Mouse (Mus musculus) kidney, embryonic 15.5 days (tissue): ENCODE measurements around the gene Trio. TPM values are rescaled to one million over a fixed set of nuclear protein-coding genes. Genes with fewer than 3 reads are reported as not detected.
A peak's percentile ranks its signal among the peaks of the same experiment; 100 is the strongest.

Experiments
- ATAC-seq: fragments of 200-750 bp; cut with Nextera tagmentation; replicated peaks from 2 replicates; pipeline ENCODE4 v1.8.0; 2017; ENCODE audit warnings: moderate TSS enrichment; ENCODE audit not compliant: low FRiP score
- H3K27ac ChIP-seq: fragments of 300-500 bp; sonication (generic); 2 replicates; pipeline ENCODE4 v1.5.1; 2015; ENCODE audit warnings: mild to moderate bottlenecking, inconsistent platforms
- H3K27me3 ChIP-seq: fragments of 300-500 bp; sonication (generic); 2 replicates; pipeline ENCODE4 v1.6.1; 2015; ENCODE audit warnings: inconsistent platforms
- H3K36me3 ChIP-seq: fragments of 300-500 bp; sonication (generic); 2 replicates; pipeline ENCODE4 v1.6.1; 2015; ENCODE audit warnings: inconsistent platforms
- H3K4me1 ChIP-seq: fragments of 300-500 bp; sonication (generic); 2 replicates; pipeline ENCODE4 v1.6.1; 2015; ENCODE audit warnings: inconsistent platforms
- H3K4me2 ChIP-seq: fragments of 300-500 bp; sonication (generic); 2 replicates; pipeline ENCODE4 v1.6.1; 2015; ENCODE audit warnings: moderate library complexity, mild to moderate bottlenecking, inconsistent platforms
- H3K4me3 ChIP-seq: fragments of 300-500 bp; sonication (generic); replicated peaks from 2 replicates; pipeline ENCODE4 v1.5.1; 2015; ENCODE audit warnings: mild to moderate bottlenecking, inconsistent platforms
- H3K9ac ChIP-seq: fragments of 300-500 bp; sonication (generic); 2 replicates; pipeline ENCODE4 v1.6.1; 2015; ENCODE audit warnings: mild to moderate bottlenecking, inconsistent platforms
- H3K9me3 ChIP-seq: fragments of 300-500 bp; sonication (generic); replicated peaks from 2 replicates; pipeline ENCODE4 v1.6.1; 2016; ENCODE audit warnings: inconsistent platforms
- WGBS: fragments of 180-500 bp; shearing (Covaris S2); methylation state at CpG from one replicate; pipeline ENCODE4 v1.1.7; 2015; ENCODE audit warnings: mixed read lengths; 5-methylcytosine and 5-hydroxymethylcytosine counted together
- polyA plus RNA-seq: library from polyadenylated mRNA; unstranded; fragments of >200 nt; fragmentation: Nextera tagmentation; extraction: Ambion mirVana; gene quantifications from 2 replicates; pipeline ENCODE4 v1.2.1, GENCODE M21; 2015

Gene Trio
- polyA plus RNA-seq, 1 experiment from 2014 or later, result 28.8 TPM

DNA sequence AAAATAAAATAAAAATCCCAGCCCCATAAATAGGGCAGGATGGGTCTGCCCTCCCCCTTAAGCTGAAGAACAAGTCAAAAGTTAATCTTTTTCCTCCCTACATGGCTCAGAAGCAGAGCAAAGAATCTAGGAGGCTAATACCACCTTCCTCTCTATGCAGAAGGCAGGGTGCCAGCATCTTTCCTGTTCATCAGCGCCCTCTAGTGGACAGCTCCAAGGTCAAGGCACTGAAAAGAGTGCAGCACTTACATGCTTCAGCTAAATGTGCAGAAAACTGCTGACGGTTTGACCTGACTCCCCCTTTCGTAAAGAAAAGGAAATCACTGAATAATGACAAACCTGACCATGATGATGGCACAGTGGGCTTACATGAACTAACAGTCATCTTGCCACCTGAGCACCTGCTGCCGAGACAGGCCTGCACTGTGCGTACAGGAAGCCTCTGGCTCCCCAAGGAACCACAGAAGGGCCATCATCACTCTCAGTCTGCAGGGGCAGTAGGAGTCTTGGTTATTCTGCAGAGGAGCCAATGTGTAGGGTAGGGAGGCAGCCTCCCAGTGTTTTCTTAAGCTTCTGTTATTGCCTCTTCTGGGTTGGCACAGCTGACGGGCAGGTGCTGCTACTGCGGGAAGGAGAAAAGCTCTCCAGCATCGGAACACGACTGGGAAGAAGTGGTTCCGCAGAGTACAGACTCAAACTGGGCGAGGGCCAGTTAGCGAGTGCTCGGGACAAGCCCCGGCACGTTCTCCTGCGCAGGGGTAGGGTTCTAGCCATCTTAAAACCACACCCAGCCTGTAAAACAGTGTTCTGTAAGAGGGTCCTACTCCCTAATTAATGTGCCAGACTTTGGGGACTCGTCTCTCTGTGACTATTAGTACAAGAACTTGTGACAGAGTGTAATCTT, 141.0 kb downstream of the Trio start:
- no peak overlapping the region for H3K4me2 ChIP-seq
- H3K27me3 ChIP-seq, result no peaks in the 10 kb centered on the region
- 0 out of 2 replicates have a peak, but pooled peaks cover 6% of the 10 kb centered on the region for H3K4me1 ChIP-seq
- no peaks in the 10 kb centered on the region for H3K9me3 ChIP-seq
- no peak overlapping the region for H3K4me3 ChIP-seq
- H3K36me3 ChIP-seq, result peaks cover 85% of the 10 kb centered on the region
- WGBS, result 72% methylated on average over 17 of the region's 17 CpGs
- no peak overlapping the region for H3K9ac ChIP-seq
- peak; percentile 66; the same call in 1 of the 2 replicates for ATAC-seq
- H3K27ac ChIP-seq, result no peak overlapping the region

DNA sequence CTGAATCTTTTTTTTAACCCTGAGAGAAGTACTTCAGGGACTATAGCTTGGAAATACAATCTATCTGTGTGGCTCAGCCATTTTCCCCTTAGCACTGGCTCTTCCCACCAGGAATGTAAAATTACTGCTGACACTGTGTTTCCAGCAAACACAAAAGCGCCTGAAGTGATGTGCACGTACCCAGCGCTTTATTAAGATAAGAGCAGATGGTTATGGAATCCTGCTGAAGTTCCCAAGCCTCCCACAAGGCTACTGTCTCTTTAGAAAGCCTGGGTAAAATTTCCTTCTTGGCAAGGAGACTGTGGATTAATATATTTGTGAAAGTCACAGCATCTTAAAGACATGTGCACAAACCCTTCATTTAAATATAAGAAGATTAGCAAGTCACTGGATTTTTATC, 141.8 kb downstream of the Trio start:
- 83% methylated on average over 3 of the region's 3 CpGs for WGBS
- no peak for ATAC-seq

DNA sequence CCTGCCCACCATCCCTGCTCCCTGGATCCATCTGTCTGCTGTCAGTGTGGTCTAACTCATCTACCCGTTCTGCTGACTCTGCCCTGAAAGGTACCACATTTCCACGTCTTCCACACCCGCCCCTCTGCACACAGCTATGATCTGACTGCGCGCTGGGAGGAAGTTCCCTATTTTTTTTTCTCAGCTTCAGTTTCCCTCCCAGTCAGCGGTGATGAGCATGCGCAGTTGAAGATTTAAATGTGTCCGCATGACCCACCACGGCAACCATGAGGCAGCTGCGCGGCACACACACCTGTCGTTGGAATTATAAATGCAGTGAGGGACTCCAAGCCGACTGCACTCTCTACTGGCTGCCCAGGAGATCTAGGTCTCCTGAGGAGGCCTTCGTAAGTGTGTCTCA, 142.8 kb downstream of the Trio start:
- Histone ChIP-seq H3K27ac (no peak overlapping the region), H3K4me1 (peaks cover 11% of the 10 kb centered on the region; the same call in 1 of the 2 replicates), H3K4me2 (no peak overlapping the region), H3K9ac (no peak overlapping the region), H3K36me3 (peaks cover 83% of the 10 kb centered on the region), H3K4me3 (no peak overlapping the region), H3K27me3 (no peaks in the 10 kb centered on the region), H3K9me3 (no peaks in the 10 kb centered on the region)
- no peak for ATAC-seq
- WGBS, result 92% methylated on average over 14 of the region's 14 CpGs

More for the DNA sequence above, 141.8 kb downstream of the Trio start:
- Histone ChIP-seq H3K4me1 (0 out of 2 replicates have a peak, but pooled peaks cover 6% of the 10 kb centered on the region), H3K4me3 (no peak overlapping the region), H3K36me3 (peaks cover 84% of the 10 kb centered on the region), H3K9me3 (no peaks in the 10 kb centered on the region), H3K27ac (no peak overlapping the region), H3K4me2 (no peak overlapping the region), H3K9ac (no peak overlapping the region), H3K27me3 (no peaks in the 10 kb centered on the region)

DNA sequence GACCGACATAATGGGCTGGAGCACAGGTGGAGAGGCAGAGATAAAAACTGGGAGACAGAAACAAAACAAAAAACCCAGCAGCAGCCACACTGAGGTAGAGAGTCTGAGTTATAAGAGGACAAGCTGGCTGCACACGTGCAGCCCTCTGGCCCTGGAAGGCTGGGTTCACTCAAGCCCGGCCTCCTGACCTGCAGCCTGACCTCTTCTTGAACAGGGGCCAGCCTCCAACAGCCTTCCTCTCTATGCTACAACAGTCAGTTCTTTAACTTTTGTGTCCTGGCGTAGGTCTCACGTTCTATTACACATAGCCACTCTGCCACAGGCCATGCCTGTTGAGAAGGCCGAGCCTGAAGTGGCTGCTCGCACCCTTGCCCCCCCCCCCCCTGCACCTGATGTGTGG, 147.8 kb downstream of the Trio start:
- no peaks in the 10 kb centered on the region for H3K9me3 ChIP-seq
- H3K4me1 ChIP-seq, result peaks cover 7% of the 10 kb centered on the region; the same call in 1 of the 2 replicates
- H3K27ac ChIP-seq, result no peak overlapping the region
- H3K27me3 ChIP-seq, result no peaks in the 10 kb centered on the region
- no peak for ATAC-seq
- peaks cover 76% of the 10 kb centered on the region for H3K36me3 ChIP-seq
- H3K4me2 ChIP-seq, result no peak overlapping the region
- 58% methylated on average over 7 of the region's 7 CpGs for WGBS
- no peak overlapping the region for H3K9ac ChIP-seq
- H3K4me3 ChIP-seq, result no peak overlapping the region

DNA sequence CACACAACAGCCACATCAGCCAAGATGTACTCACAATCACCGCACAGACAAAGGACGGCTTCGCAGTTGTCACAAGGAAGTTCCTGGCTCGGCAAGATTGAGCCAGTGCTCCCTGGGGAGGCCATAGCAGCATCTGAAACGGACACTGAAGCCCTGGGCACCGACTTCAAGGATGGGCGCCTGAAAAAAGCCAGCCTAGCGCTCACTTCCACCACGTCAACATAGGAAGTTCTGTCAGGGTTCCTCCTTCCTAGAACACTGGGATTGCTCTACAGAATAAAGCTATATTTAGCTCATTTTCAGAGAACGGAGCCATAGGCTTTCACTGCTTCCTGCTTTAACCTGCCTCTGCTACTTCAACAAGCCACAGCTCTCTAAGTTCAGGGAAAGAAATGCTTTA, 149.3 kb downstream of the Trio start:
- no peak overlapping the region for H3K4me3 ChIP-seq
- ATAC-seq, result no peak
- 0 out of 2 replicates have a peak overlapping the region, but pooled peaks have one; percentile 42 for H3K27ac ChIP-seq
- no peaks in the 10 kb centered on the region for H3K27me3 ChIP-seq
- H3K4me2 ChIP-seq, result no peak overlapping the region
- 75% methylated on average over 10 of the region's 10 CpGs for WGBS
- peaks cover 7% of the 10 kb centered on the region; the same call in 1 of the 2 replicates for H3K4me1 ChIP-seq
- no peak overlapping the region for H3K9ac ChIP-seq
- no peaks in the 10 kb centered on the region for H3K9me3 ChIP-seq
- peaks cover 71% of the 10 kb centered on the region for H3K36me3 ChIP-seq

DNA sequence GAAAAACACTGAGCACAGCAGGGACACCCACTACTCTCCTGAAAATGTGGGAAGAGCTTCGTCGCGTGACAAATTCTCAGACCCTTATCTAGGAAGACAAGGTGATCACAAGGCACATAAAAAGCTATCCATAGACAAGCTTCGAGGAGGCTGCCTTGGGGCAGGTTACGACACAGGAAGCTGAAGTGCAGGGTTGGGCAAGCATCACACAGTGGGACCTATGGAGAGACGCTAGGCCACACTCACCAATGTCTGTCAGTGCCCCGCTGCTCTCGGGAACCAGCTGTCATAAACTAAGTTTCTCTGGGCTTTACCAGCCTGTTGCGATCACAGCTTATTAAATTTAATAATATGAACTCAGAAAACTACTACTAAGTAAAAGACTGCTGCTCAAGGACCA, 149.9 kb downstream of the Trio start:
- Histone ChIP-seq H3K9ac (no peak overlapping the region), H3K4me2 (no peak overlapping the region), H3K4me1 (peaks cover 7% of the 10 kb centered on the region; the same call in 1 of the 2 replicates), H3K27me3 (no peaks in the 10 kb centered on the region), H3K4me3 (no peak overlapping the region), H3K9me3 (no peaks in the 10 kb centered on the region), H3K27ac (no peak overlapping the region), H3K36me3 (peaks cover 71% of the 10 kb centered on the region)
- ATAC-seq, result no peak
- 87% methylated on average over 9 of the region's 9 CpGs for WGBS

DNA sequence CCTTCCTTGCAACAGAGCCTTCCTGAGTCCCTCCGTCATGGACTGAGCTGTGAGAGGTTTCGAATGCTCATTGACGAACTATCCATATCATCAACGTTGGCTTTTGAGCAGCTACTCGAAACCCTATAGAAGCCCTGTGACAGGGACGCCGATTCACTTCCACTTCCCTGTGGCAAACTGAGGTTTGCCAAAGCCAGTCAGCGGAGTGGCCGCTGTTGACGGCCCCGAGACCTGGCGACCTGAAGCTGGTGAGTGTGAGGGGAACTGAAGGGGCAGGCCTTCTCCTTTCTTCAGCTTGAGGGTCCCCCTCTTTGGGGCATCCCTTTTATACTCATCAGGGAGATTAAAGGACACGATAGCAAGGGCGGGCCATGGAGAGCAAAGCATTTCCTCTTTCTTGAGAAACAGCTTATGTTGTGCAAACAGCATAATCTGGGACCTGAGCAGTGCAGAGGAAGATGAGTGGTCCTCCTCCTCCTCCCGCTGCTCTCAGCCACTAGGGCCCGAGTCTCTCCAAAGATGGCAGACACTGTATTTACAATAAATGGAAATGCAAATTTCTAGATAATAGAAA, 151.8 kb downstream of the Trio start:
- H3K9ac ChIP-seq, result no peak overlapping the region
- no peaks in the 10 kb centered on the region for H3K9me3 ChIP-seq
- peaks cover 72% of the 10 kb centered on the region for H3K36me3 ChIP-seq
- H3K4me1 ChIP-seq, result peaks cover 7% of the 10 kb centered on the region; the same call in 1 of the 2 replicates
- no peaks in the 10 kb centered on the region for H3K27me3 ChIP-seq
- H3K27ac ChIP-seq, result no peak overlapping the region
- no peak overlapping the region for H3K4me3 ChIP-seq
- no peak overlapping the region for H3K4me2 ChIP-seq
- ATAC-seq, result no peak
- 91% methylated on average over 16 of the region's 16 CpGs for WGBS

DNA sequence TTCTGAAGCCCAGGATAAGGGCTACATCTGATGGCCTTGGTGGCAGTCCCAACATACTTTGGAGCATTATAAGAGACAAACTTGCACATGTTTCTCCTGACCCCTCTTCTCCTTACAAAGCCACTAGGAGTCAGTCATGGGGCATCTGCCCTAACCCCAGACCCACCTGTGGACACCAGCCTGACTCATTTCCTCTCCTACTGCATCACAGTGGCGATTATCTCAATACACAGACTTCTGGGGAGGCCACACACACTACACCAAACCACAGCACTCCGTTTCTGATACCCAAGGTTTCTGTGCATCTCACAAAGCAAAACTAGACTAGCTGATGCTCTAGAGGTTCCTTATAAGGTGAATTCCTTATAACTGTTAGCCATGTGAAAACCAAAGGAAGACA, 153.4 kb downstream of the Trio start:
- ATAC-seq, result no peak
- Histone ChIP-seq H3K9me3 (no peaks in the 10 kb centered on the region), H3K4me3 (no peak overlapping the region), H3K27me3 (no peaks in the 10 kb centered on the region), H3K4me2 (no peak overlapping the region), H3K36me3 (peaks cover 70% of the 10 kb centered on the region), H3K4me1 (no peaks in the 10 kb centered on the region), H3K27ac (no peak overlapping the region), H3K9ac (no peak overlapping the region)
- 83% methylated on average over 2 of the region's 2 CpGs for WGBS

DNA sequence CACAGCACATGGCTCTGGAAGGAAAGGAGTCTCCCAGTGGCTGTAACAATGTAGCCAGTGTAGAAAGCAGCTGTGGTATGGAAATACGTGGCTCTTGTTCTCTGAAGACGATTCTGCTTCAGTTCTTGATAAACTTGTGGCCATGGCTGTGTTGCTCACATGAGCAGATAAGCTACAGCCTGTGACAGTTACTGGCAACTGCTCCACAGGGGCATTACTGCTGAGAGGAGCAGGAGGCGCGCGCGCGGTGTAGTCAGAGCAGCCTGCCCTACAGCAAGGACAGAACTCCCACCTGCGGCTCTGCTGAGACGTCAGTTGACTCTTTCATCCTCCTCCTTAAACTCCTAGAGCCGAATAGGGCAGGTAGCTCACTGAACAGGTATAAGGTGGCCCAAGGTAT, 153.9 kb downstream of the Trio start:
- H3K27me3 ChIP-seq, result no peaks in the 10 kb centered on the region
- no peak overlapping the region for H3K4me3 ChIP-seq
- no peak overlapping the region for H3K27ac ChIP-seq
- no peak overlapping the region for H3K9ac ChIP-seq
- 90% methylated on average over 10 of the region's 10 CpGs for WGBS
- no peaks in the 10 kb centered on the region for H3K9me3 ChIP-seq
- no peak for ATAC-seq
- H3K4me2 ChIP-seq, result no peak overlapping the region
- no peaks in the 10 kb centered on the region for H3K4me1 ChIP-seq
- peaks cover 67% of the 10 kb centered on the region for H3K36me3 ChIP-seq

DNA sequence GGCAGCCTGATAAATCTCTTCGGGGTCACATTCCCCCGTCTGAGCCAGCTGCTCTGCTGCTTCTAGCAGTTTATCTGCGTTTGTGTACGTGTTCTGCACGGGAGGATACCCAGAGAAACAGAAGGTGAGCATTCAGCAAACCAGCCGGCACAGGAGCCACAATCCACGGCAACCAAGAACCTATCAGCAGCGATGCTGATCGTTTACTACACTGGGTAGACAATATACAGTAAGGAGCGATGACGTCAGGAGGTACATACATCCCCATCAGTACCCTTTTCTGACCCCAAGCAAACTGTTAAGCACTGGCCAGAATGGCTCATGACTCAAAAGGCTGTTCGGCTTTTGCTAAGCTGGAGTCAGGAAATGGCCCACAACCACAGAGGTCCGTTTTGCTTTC, 154.4 kb downstream of the Trio start:
- Histone ChIP-seq H3K4me2 (no peak overlapping the region), H3K4me3 (no peak overlapping the region), H3K9me3 (no peaks in the 10 kb centered on the region), H3K27ac (no peak overlapping the region), H3K27me3 (no peaks in the 10 kb centered on the region), H3K36me3 (peaks cover 68% of the 10 kb centered on the region), H3K9ac (no peak overlapping the region), H3K4me1 (no peaks in the 10 kb centered on the region)
- no peak for ATAC-seq
- 82% methylated on average over 13 of the region's 13 CpGs for WGBS

DNA sequence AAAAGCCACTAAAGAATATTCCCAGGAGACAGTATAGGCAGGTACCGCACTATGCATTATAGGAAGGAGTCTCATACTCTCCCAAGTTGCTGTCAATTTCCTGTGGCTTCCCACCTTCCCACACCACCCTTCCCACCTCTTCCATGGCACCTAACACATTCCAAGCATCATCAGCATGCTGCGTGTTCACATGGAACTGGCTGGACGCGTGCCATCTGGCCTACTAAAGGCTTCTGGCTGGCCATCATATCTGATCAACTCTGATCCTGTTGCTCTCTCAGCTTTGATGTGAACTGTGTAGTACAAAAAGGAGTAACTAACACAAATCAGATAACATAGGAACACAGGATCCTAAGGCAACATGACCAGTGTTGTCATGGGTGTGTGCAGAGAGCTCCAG, 156.6 kb downstream of the Trio start:
- WGBS, result 92% methylated on average over 4 of the region's 4 CpGs
- no peak overlapping the region for H3K9ac ChIP-seq
- H3K9me3 ChIP-seq, result no peaks in the 10 kb centered on the region
- no peak for ATAC-seq
- no peaks in the 10 kb centered on the region for H3K27me3 ChIP-seq
- H3K4me2 ChIP-seq, result no peak overlapping the region
- H3K27ac ChIP-seq, result no peak overlapping the region
- H3K36me3 ChIP-seq, result peaks cover 77% of the 10 kb centered on the region
- no peak overlapping the region for H3K4me3 ChIP-seq
- H3K4me1 ChIP-seq, result no peaks in the 10 kb centered on the region

DNA sequence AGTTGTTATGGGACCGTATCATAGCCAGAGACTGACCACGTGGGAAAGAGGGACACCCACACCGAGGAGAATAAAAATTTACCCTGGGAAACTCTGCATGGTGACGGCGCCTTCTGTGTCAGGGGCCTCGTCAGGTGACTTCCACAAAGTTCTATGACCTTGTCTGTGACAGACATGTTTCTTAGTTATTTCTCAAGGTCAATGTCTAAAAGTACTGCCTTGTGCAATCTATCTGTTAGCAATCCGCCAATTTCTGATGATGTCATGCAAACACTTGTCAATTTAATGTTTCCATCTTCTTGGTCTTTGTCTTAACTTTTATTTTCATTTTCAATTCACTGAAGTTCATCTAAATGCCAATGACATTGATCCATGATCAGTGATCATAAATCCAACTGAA, 157.8 kb downstream of the Trio start:
- no peak for ATAC-seq
- Histone ChIP-seq H3K9me3 (no peaks in the 10 kb centered on the region), H3K9ac (no peak overlapping the region), H3K27ac (no peak overlapping the region), H3K4me3 (no peak overlapping the region), H3K4me2 (no peak overlapping the region), H3K4me1 (no peaks in the 10 kb centered on the region), H3K36me3 (peaks cover 73% of the 10 kb centered on the region), H3K27me3 (no peaks in the 10 kb centered on the region)
- WGBS, result 91% methylated on average over 7 of the region's 7 CpGs
